Mouse (Mus musculus): ENCODE data around the gene Ano10. TPM values are rescaled to one million over a fixed set of nuclear protein-coding genes. Genes with fewer than 3 reads are reported as not detected.
"Not testable (repeated sequence)": the region's sequence is repeated elsewhere in the genome, so short reads cannot be mapped to it uniquely, and the experiment has no call there.

Gene Ano10
- total and polyA plus RNA-seq, 2 experiments from 2014 or later, result 32.0 to 35.3 TPM

DNA sequence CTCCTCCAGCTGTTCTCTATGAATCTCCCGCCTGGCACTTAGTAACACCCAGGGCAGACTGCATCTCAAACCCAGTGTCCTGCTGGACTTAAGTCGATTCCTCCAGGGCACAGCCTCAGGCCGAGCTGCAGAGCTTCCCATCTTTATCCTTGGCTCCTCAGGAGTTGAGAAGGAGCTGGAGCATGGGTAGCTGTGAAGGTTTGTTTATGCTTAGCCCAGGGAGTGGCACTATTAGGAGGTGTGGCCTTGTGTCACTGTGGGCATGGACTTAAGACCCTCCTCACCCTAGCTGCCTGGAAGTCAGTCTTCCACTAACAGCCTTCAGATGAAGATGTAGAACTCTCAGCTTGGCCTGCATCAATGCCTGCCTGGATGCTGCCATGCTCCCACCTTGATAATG lies 28.1 kb upstream of the Ano10 start:
- ATAC-seq, result no peak
- Histone ChIP-seq H3K4me2 (ENCODE audit: low read depth) (no peak overlapping the region), H3K27ac (ENCODE audit: low read depth, low read length) (no peak overlapping the region), H3K4me1 (ENCODE audit: insufficient read depth) (no peaks in the 10 kb centered on the region), H3K4me3 (ENCODE audit: low read depth, low read length) (no peak overlapping the region), H3K9me3 (ENCODE audit: low read length) (no peaks in the 10 kb centered on the region), H3K9ac (no peak overlapping the region), H3K27me3 (ENCODE audit: insufficient read depth, low read length) (no peaks in the 10 kb centered on the region), H3K36me3 (ENCODE audit: insufficient read depth) (no peaks in the 10 kb centered on the region)
- no peak for TF ChIP-seq CTCF (IDR thresholded peaks at IDR 0.05; ENCODE audit: low read depth)
- 74% methylated on average over 3 of the region's 3 CpGs for WGBS
- no peak for DNase-seq

DNA sequence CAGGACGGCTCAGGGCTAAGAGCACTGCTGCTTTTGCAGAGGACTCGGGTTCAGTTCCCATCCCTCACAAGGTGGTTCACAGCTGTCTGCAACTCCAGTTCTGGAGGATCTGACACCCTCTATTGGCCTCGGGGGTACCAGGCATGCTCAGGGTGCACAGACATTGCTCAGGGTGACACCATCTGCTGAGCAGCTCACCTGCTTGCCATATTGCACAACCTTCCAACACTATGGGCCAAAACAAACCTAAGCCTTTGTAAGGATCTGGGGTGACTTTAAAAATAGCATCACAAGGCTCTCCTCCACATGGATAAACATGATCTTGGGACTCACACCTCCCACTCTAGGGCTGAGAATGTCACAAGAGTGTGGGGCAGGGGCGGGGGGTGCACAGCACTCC lies 26.4 kb upstream of the Ano10 start:
- no peak overlapping the region for H3K4me2 ChIP-seq (ENCODE audit: low read depth)
- no peaks in the 10 kb centered on the region for H3K4me1 ChIP-seq (ENCODE audit: insufficient read depth)
- H3K27me3 ChIP-seq (ENCODE audit: insufficient read depth, low read length), result no peaks in the 10 kb centered on the region
- H3K9ac ChIP-seq, result no peak overlapping the region
- no peaks in the 10 kb centered on the region for H3K36me3 ChIP-seq (ENCODE audit: insufficient read depth)
- H3K27ac ChIP-seq (ENCODE audit: low read depth, low read length), result no peak overlapping the region
- no peak for ATAC-seq
- H3K9me3 ChIP-seq (ENCODE audit: low read length), result no peaks in the 10 kb centered on the region
- no peak for DNase-seq
- no peak overlapping the region for H3K4me3 ChIP-seq (ENCODE audit: low read depth, low read length)
- 91% methylated on average over 4 of the region's 4 CpGs for WGBS
- no peak for TF ChIP-seq CTCF (IDR thresholded peaks at IDR 0.05; ENCODE audit: low read depth)

GRCm38 (mm10) chr9:122316562-122316961 lies 22.3 kb upstream of the Ano10 start:
- ATAC-seq (no peak), DNase-seq (no peak)
- Histone ChIP-seq H3K9me3 (ENCODE audit: low read length) (no peaks in the 10 kb centered on the region), H3K27me3 (ENCODE audit: insufficient read depth, low read length) (no peaks in the 10 kb centered on the region), H3K27ac (ENCODE audit: low read depth, low read length) (no peak overlapping the region), H3K4me1 (ENCODE audit: insufficient read depth) (no peaks in the 10 kb centered on the region), H3K4me2 (ENCODE audit: low read depth) (no peak overlapping the region), H3K4me3 (ENCODE audit: low read depth, low read length) (no peak overlapping the region), H3K36me3 (ENCODE audit: insufficient read depth) (no peaks in the 10 kb centered on the region), H3K9ac (no peak overlapping the region)
- 92% methylated on average over 7 of the region's 7 CpGs for WGBS
- no peak for TF ChIP-seq CTCF (IDR thresholded peaks at IDR 0.05; ENCODE audit: low read depth)

DNA sequence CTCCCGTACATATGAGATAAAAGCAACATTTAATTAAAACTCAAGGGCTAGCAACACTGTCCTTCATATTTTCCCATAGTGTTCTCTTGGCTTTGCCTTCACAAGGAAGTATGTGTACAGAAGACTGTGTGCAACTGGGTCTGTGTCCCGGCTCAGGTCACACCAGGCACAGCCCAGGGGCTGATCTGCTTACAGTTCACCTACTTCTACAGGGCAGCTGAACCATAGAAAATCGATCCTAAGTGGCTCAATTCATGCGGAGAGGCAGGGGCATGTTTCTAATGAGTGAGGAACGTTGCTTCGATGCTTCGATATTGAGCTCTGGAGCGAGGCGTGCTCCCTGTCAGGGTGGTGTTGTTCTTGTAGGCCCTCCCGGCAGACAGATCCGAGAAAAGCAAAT lies 21.3 kb upstream of the Ano10 start:
- H3K27me3 ChIP-seq (ENCODE audit: insufficient read depth, low read length), result no peaks in the 10 kb centered on the region
- no peak for TF ChIP-seq CTCF (IDR thresholded peaks at IDR 0.05; ENCODE audit: low read depth)
- peaks cover 2% of the 10 kb centered on the region; the same call in 1 of the 2 replicates for H3K4me1 ChIP-seq (ENCODE audit: insufficient read depth)
- H3K4me2 ChIP-seq (ENCODE audit: low read depth), result no peak overlapping the region
- DNase-seq (no peak), ATAC-seq (no peak)
- no peaks in the 10 kb centered on the region for H3K36me3 ChIP-seq (ENCODE audit: insufficient read depth)
- no peak overlapping the region for H3K9ac ChIP-seq
- H3K27ac ChIP-seq (ENCODE audit: low read depth, low read length), result no peak overlapping the region
- H3K9me3 ChIP-seq (ENCODE audit: low read length), result no peaks in the 10 kb centered on the region
- no peak overlapping the region for H3K4me3 ChIP-seq (ENCODE audit: low read depth, low read length)
- WGBS, result 51% methylated on average over 11 of the region's 11 CpGs

GRCm38 (mm10) chr9:122314942-122315341 lies 20.7 kb upstream of the Ano10 start:
- Histone ChIP-seq H3K9me3 (ENCODE audit: low read length) (no peaks in the 10 kb centered on the region), H3K4me1 (ENCODE audit: insufficient read depth) (peaks cover 2% of the 10 kb centered on the region; the same call in 1 of the 2 replicates), H3K27me3 (ENCODE audit: insufficient read depth, low read length) (no peaks in the 10 kb centered on the region), H3K36me3 (ENCODE audit: insufficient read depth) (no peaks in the 10 kb centered on the region), H3K4me3 (ENCODE audit: low read depth, low read length) (no peak overlapping the region), H3K4me2 (ENCODE audit: low read depth) (no peak overlapping the region), H3K9ac (no peak overlapping the region), H3K27ac (ENCODE audit: low read depth, low read length) (no peak overlapping the region)
- no peak for TF ChIP-seq CTCF (IDR thresholded peaks at IDR 0.05; ENCODE audit: low read depth)
- ATAC-seq (no peak), DNase-seq (no peak)
- 57% methylated on average over 4 of the region's 4 CpGs for WGBS

GRCm38 (mm10) chr9:122314386-122314785 lies 20.2 kb upstream of the Ano10 start:
- H3K4me1 ChIP-seq (ENCODE audit: insufficient read depth), result peaks cover 2% of the 10 kb centered on the region; the same call in 1 of the 2 replicates
- WGBS, result 70% methylated on average over 6 of the region's 6 CpGs
- DNase-seq, result no peak
- H3K27ac ChIP-seq (ENCODE audit: low read depth, low read length), result no peak overlapping the region
- no peaks in the 10 kb centered on the region for H3K36me3 ChIP-seq (ENCODE audit: insufficient read depth)
- no peaks in the 10 kb centered on the region for H3K27me3 ChIP-seq (ENCODE audit: insufficient read depth, low read length)
- no peak overlapping the region for H3K4me3 ChIP-seq (ENCODE audit: low read depth, low read length)
- H3K4me2 ChIP-seq (ENCODE audit: low read depth), result no peak overlapping the region
- no peaks in the 10 kb centered on the region for H3K9me3 ChIP-seq (ENCODE audit: low read length)
- no peak overlapping the region for H3K9ac ChIP-seq
- TF ChIP-seq CTCF (IDR thresholded peaks at IDR 0.05; ENCODE audit: low read depth), result no peak
- no peak for ATAC-seq

- not testable (repeated sequence) for ATAC-seq
Measured at GRCm38 (mm10) chr9:122313128-122313527, 18.9 kb upstream of the Ano10 start.

More at GRCm38 (mm10) chr9:122313128-122313527, 18.9 kb upstream of the Ano10 start:
- H3K27ac ChIP-seq (ENCODE audit: low read depth, low read length); H3K27me3 ChIP-seq (ENCODE audit: insufficient read depth, low read length); H3K36me3 ChIP-seq (ENCODE audit: insufficient read depth); H3K4me2 ChIP-seq (ENCODE audit: low read depth); H3K4me3 ChIP-seq (ENCODE audit: low read depth, low read length); H3K9me3 ChIP-seq (ENCODE audit: low read length); DNase-seq; H3K9ac ChIP-seq; H3K4me1 ChIP-seq (ENCODE audit: insufficient read depth): not testable (repeated sequence)
- 89% methylated on average over 1 of the region's 1 CpGs for WGBS

Data from forebrain, postnatal 0 days (tissue).